Mouse (Mus musculus) T-cell, adult 2 months (primary cell): ENCODE measurements around the gene Enpp7.
A peak's percentile ranks its signal among the peaks of the same experiment; 100 is the strongest.

ENCODE experiments used
- DNase-seq: peaks from one replicate; pipeline ENCODE4 v3.0.0; 2022; ENCODE audit warnings: low spot score

The Enpp7 gene

GRCm38 (mm10) chr11:118998540-118999265 lies 10.7 kb downstream of the Enpp7 start:
- DNase-seq: peak; percentile 79

GRCm38 (mm10) chr11:118999361-118999804 lies 11.4 kb downstream of the Enpp7 start:
- no peak for DNase-seq

DNA sequence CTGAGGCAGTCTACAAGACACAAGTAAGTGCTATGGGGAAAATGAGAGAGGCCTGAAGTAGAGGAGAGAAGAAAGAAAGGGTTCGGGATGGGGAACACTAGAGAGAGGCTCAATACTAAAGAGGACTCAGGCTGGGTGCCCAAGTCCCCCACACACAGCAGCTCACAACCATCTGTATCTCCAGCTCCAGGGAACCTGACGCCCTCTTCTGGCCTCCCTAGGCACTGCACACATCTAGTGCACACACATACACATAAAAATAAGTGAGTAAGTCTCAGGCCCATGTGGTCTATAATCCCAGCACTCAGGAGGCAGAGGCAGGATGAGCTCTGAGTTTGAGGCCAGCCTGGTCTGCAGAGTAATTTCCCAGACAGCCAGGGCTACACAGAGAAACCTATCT lies 12.9 kb downstream of the Enpp7 start:
- DNase-seq: no peak

GRCm38 (mm10) chr11:119001493-119002128 lies 13.6 kb downstream of the Enpp7 start:
- DNase-seq: no peak

DNA sequence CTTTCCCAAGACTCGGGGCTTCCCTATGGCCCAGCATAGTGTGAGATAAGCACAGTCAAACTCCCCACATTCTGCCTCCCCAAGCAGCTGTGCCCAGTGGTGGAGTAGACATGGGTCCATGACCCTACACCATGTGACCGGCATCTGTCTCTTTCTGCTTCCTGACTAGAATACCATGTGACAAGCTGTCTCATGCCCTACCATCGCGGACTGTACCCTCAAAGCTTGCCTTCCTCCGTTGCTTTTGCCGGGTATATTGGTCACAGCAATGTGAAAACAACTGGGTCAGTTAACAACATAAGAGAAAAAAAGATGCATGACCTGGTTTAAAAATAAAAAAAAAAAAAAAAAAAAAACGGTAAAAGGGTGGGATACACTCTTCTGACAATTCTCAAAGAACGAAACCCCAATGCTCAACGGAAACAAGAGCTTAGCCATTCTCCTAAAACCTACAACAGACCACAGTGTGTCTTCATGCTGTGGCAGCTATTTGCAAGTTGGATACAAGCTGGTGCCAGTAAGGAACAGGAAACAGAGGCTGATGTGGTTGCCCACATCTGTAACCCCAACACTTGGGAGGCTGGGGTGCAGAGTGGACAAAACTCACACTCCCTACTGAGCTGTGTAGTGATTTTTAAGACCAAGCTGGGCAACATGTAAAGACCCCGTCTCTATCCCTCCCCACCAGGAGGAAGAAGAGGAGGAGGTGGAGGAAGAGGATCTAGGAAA lies 17.7 kb downstream of the Enpp7 start:
- DNase-seq: peak; percentile 46

DNA sequence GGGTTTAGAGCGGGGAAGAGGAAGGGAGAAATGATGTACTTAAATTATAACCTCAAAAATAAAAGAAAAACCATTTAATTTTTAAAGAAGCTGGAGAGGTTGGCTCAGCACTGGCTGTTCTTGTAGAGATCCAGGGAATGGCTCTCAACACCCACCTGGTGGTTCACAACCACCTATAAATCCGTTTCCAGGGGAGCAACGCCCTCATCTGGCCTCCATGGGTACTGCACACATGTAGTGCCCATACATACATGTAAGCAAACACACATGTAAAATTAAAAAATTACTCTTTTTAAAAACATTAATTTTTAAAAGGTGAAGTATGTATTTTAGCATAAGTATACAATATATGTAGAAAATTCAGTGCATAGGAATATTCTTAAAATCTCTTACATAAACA lies 18.5 kb downstream of the Enpp7 start:
- DNase-seq: no peak

DNA sequence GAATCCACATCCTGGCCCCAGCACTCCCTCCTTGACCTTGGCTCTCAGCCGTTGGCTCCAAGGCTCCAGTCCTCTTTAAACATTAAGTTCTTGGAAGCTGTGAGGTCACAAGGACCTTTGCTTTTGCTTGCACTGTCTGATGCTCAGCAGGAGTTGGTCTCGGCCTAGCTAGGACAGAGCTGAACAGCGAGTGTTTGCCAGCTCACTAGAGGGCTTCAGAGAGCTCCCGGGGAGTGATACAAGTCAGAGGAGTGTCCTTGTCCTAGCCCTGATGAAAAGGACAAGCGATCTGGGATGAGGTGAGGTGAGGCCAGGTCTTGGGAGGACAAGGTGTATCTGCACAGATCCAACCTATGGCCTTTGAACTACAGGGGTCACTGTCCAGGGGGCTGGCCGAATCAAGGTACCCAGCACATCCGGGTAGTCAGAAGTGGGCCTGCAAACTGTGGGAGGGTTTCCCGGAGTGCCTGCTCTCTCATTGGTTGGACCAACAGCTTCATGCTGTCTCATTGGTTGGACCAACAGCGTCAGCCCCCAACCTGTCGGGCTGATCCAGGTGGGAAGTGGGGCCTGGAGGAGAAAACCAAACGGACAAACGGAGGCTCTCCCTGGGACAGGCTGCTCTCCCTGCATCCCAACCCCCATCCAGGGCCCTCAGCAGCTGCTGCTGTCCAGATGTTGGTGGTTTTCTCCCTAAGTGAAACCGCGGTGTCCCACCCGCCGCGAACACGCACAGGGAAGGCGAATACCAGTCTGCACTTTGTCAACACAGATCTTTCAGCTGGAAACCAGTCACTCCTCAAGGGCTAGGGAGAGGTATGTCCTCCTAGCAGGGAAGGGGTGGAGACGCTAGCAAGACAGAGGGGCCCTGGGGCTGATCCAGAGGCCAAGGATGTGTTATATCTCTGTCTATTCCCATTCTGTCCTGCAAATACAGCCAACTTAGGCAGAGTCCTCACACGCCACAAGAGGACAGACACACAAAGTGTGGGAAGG lies 19.8 kb downstream of the Enpp7 start:
- DNase-seq: no peak

DNA sequence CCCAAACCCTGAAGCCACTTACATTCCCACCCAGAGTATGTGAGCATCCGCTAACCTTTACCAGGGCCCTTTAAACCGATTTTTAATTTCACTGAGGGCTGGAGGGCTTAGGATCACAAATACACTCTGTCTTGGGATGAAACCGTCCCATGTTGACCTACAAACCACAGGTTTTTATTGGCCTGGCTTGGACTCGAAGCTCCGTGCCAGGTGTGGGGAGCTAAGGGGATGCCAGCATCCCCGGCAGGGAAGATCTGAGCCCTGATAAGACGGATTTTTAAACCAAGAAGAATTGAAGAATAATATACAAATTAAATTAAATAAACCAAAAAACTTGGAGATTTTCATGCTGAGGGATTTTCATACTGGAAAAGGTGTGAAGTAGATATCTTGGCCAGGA lies 26.5 kb downstream of the Enpp7 start:
- no peak for DNase-seq

GRCm38 (mm10) chr11:119017506-119017905 lies 29.5 kb downstream of the Enpp7 start:
- DNase-seq: no peak

- no peak for DNase-seq
These were observed 33.2 kb downstream of the Enpp7 start for GRCm38 (mm10) chr11:119021180-119021579.

DNA sequence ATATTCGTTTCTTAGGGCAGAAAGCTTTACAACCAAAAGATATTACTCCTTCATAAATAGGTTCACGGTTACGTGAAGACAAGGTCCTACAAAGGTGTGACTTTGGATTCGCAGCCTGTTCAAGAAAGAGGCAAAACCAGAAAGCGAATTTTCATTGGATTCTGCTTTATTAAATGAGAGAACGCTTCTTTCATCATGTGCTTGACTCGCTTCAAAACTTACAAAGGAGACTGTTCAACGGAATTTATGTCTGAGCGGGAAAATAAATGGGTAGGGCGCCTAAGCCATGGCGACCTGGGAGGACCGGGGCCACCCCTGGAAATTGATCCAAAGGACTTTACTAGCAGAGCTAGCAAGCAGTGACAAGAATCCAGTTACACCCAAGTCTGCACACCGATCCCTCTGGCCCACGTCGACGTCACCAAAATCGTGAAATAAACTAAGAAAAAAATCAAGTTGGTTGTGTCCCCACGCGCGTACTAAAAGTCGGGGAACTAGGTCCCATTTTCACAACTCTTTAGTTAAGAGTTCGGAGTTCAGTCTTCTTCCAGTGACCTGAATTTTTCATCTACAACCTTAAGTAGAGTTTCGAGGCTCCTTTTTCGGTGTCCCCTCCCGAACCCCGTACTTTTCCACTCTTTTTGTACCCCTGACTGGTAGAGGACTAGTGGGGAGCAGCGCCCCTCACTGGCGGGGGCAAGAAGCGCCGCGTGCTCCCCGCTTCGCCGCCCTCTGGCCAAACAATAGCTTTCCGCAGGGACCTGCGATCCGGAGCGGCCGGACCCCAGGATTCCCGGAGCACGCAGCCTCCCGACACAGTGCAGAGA lies 34.3 kb downstream of the Enpp7 start:
- DNase-seq: no peak

DNA sequence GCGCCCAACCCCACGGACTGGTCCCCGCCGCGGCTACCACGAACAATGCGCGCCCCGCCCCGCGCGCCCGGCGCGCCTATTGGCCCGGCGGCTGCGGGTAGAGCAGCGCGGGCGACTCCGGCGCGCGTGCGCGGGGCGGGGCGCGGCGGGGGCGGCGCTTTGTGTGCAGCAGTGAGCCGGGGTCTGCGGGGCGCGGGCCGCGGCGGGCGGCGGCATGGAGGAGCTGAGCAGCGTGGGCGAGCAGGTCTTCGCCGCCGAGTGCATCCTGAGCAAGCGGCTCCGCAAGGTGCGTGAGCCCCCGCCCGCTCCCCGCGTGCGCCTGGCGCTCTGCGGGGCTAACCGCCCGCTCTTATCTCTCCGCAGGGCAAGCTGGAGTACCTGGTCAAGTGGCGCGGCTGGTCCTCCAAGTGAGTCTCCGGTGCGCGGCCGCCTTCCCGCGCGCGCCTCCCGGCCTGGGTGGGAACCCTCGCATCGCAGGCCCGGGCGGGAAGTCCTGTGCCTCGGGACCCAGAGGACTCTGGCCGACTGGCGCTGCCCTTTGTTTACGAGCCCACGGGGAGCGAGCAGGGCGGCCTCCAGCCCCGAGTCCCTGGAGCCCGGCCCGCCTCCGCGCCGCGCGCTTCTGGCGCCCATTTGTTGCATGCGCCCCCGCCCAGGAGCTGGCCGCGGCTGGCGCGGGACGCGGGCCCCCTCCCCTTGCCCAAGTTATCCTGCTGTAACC lies 35.1 kb downstream of the Enpp7 start, which contains the start of gene Cbx2:
Gene Cbx2 (plus strand): TSS at position 68 of the 721 bp plus-strand sequence.
- peak; percentile 85 for DNase-seq

DNA sequence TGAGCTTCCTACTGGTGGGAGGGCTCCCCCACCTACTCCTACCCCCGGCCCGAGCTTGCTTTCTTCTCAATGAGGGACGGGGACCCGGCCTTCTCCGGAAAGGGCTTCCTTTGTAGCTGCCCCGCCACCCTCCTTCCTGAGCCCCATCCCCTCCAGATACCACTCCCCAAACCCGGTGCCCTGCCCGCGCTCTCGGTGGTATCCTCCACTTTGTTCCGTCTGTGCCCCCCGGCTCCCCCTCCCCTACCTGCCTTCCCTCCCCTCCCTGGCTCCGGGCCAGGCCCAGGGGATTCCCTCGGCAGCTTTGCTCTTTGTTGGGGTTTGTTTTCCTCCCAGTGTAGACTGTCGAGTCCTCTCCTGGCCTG lies 35.6 kb downstream of the Enpp7 start:
- peak; percentile 47 for DNase-seq

DNA sequence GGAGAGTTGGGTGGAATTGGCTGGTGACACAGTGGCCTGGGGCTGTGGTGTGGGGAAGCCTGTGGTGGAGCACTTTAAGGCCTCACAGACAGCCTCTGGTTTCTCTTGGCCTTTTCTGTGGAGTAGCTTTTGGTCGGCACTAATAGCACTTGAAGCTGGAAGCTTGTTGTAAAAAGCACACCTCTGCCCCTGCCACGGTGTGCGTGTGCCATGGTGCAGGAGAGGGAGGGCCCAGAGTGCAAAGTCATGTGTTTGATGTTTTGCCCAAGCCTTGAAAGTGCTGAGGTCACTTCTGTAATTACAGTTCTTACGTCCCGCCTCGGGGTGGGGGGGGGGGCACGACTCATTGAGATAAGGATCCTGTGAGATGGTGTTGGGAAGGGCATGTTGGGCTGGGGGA lies 36.3 kb downstream of the Enpp7 start:
- no peak for DNase-seq

GRCm38 (mm10) chr11:119026203-119026602 lies 38.2 kb downstream of the Enpp7 start:
- DNase-seq: no peak

GRCm38 (mm10) chr11:119033874-119034558 lies 46.0 kb downstream of the Enpp7 start:
- peak; percentile 83 for DNase-seq

DNA sequence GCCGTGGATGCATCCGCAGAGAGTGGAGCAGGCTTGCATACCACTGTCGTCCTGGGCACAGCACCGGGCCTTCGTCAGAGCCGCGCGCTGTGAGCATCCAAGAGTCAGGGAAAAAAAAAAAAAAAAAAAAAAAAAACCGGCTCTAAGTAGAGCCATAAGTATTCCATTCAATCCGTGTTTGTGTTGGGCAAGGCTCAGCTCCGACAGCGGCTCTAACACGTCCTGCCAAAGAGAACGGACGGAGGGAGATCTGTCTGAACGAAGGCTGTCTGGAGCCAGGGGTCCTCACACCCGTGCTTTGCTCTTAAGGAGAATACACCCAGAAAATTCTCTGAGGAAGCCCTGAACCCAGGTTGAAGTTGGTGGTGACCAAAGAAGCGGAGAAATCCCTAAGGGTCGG lies 46.6 kb downstream of the Enpp7 start:
- no peak for DNase-seq

- no peak for DNase-seq
These were observed 47.2 kb downstream of the Enpp7 start for GRCm38 (mm10) chr11:119035094-119035685.

DNA sequence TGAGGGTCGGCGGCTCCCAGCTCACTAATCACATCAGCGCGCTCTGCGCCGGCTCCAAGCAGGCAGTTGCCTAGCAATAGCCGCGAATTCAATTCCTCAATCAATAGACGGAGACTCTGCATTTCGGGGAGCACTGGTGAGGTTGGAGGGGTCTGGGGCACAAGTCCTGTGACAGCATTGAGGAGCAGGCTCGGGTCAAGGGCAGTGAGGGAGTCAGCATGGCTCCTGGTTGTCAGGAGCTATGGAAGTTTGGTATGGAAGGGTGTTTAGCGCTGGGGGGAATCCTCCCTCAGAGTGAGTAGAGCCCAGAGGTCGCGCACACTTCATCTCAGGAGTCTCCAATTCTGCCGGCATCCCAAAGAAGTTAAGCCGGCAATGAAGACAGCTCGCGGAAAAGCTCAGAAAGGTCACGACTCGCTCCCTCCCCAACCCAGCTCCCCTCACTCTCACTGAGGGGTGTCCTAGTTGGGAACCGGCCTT lies 47.7 kb downstream of the Enpp7 start:
- no peak for DNase-seq
